Mouse (Mus musculus) embryonic fibroblast, embryonic 13.5 days (primary cell): ENCODE results near the gene Ptprd. TPM values are rescaled to one million over a fixed set of nuclear protein-coding genes. Genes with fewer than 3 reads are reported as not detected.

Experiments used
- H3K27ac ChIP-seq: 2 replicates; pipeline ENCODE4 v1.5.1; 2012; ENCODE audit warnings: low read length, control low read depth, inconsistent platforms; ENCODE audit not compliant: insufficient read depth
- H3K4me1 ChIP-seq: 2 replicates; pipeline ENCODE4 v1.6.1; 2011; ENCODE audit warnings: low read length; ENCODE audit not compliant: control insufficient read depth, insufficient read depth
- H3K4me3 ChIP-seq: 2 replicates; pipeline ENCODE4 v1.5.1; 2011; ENCODE audit warnings: mild to moderate bottlenecking, control low read depth, low read length; ENCODE audit not compliant: insufficient read depth
- CTCF ChIP-seq: IDR thresholded peaks from 2 replicates; pipeline ENCODE4 v1.5.1; 2011; ENCODE audit warnings: mild to moderate bottlenecking, control low read depth, low read length, moderate library complexity, borderline replicate concordance; ENCODE audit not compliant: insufficient read depth
- POLR2A ChIP-seq: IDR thresholded peaks from 2 replicates; pipeline ENCODE4 v1.6.1; 2011; ENCODE audit warnings: low read depth, mild to moderate bottlenecking, control low read depth, low read length, moderate library complexity
- polyA plus RNA-seq: library from polyadenylated mRNA; stranded (reverse); fragments of >200 nt; gene quantifications from 2 replicates; pipeline ENCODE4 v1.2.4, GENCODE M21; 2011; ENCODE audit warnings: low read depth; ENCODE audit not compliant: missing spikeins, insufficient read length

Gene Ptprd
- polyA plus RNA-seq, 1 experiment: 39.3 TPM

DNA sequence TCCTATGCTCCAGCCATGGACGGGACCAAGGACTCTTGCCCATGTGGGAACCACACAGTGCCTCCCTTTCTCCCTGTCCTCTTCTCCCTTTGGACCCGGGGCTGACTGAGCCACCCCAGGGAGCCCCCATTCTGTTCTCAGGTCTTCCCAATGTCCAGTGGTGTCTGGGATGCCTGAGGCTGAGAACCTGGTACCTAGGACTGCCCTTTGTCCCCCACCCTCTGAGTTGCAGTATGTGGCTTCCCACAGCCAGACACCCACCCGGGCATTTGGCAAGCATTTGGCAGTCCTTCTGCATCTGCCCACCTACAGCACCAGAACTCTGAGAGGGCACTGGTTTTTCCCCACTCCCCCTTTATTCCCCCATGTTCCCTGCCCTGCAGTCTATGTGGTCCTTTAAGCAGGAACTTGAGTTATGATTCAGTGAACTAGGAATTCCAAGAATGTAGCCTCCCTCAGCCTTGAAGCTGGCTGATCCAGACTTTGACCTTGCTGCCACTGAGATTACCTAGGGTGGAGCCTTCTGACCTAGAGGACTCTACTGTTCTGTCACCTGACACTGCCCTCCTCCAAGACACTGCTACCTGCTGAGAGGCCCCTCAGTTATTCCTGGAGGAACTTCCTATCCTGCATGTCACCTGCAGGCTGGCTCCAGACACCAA is 901.5 kb downstream of the Ptprd start:
- H3K4me1 ChIP-seq: peaks cover 5% of the 10 kb centered on the region; the same call in 1 of the 2 replicates
- H3K4me3 ChIP-seq: no peak overlapping the region
- TF ChIP-seq CTCF: no peak
- TF ChIP-seq POLR2A: no peak
- H3K27ac ChIP-seq: no peak overlapping the region

DNA sequence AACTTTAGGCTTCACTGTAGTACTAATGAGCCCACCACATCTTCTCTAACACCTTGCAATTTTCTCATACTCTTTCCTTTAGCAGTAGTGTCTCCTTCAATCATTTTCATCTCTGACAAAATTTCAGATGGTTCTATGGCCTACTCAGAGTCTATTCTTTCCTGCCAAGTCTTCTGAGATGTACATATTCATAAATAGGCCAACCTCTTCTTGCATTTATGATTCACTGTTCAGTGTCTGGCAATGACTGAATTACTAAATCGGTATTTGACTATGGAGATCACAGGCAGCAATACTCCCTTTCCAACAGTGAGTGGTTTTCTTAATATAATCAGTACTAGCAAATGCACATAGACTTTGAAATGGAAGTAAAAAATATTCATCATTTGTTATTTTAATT is 928.3 kb downstream of the Ptprd start:
- Histone ChIP-seq H3K4me1 (no peaks in the 10 kb centered on the region), H3K27ac (no peak overlapping the region), H3K4me3 (no peak overlapping the region)
- no peak for TF ChIP-seq POLR2A
- no peak for TF ChIP-seq CTCF

DNA sequence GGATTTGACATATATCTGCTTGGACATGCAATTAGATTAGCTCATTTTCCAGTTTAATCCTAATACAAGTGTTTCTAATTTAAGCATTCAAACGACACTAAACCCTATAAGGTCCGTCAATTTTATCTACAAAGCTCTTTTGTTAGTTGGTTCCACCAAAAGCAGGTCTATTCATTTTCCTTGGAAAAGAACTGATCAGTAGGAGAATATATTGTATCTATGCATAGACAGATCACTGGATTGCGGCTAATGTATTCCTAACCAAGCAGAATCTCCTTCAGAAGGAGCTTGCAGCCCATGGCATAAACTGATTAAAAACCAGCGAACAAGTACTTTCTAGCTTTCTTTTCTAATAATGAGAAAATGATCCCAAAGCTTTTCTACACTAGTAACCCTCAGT is 933.8 kb downstream of the Ptprd start:
- no peak overlapping the region for H3K27ac ChIP-seq
- no peaks in the 10 kb centered on the region for H3K4me1 ChIP-seq
- TF ChIP-seq POLR2A (no peak), CTCF (no peak)
- H3K4me3 ChIP-seq: no peak overlapping the region

DNA sequence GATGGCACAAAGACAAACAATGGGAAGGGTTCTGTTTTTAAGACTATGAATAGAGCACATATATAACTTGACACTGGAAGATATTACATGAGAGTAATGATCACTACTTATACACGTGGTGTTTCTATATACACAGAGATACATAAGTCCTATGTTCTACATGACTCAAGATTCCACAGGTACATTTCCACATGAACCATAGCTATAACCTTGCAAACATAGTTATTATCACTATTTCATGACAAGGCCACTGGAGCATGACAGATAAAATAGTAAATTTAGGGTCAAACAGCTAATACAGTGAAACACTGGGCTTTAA is 951.8 kb downstream of the Ptprd start:
- no peak overlapping the region for H3K4me3 ChIP-seq
- no peak overlapping the region for H3K27ac ChIP-seq
- TF ChIP-seq CTCF (no peak), POLR2A (no peak)
- peaks cover 5% of the 10 kb centered on the region for H3K4me1 ChIP-seq

DNA sequence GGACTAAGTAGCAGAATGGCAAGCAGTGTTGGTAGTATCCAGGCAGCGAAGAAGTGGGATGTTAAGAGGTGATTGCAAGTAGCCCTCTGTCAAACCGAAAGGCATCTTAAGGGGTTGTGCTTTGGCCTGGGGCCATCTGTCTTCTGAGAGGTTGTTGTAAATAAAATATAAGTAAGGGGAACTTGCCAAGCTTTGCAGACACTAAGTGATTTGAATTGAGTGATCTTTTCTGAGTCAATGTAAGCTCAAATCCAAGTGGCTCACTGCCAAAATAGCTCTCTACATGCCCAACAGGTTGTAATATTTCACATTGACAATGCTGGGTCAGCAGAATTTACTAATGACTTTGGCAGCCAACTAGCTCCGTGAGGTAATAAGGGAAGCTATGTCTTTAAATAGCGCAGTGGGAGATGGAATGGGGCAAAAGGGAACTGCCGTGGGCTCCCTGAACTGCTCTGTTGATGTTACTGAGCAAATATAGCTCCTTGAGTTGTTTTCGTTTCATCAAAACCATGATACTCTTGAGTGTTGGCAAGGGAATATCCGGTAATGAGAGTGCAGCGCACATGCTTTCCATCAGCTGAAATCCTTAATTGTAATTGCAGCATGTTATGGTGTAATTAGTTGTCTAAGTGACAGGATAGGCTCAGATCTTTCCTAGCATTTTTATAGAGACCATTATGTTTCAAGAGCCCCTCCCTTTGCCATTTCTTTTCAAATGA is 952.4 kb downstream of the Ptprd start:
- H3K4me1 ChIP-seq: peaks cover 5% of the 10 kb centered on the region
- H3K4me3 ChIP-seq: no peak overlapping the region
- no peak for TF ChIP-seq CTCF
- TF ChIP-seq POLR2A: no peak
- no peak overlapping the region for H3K27ac ChIP-seq

DNA sequence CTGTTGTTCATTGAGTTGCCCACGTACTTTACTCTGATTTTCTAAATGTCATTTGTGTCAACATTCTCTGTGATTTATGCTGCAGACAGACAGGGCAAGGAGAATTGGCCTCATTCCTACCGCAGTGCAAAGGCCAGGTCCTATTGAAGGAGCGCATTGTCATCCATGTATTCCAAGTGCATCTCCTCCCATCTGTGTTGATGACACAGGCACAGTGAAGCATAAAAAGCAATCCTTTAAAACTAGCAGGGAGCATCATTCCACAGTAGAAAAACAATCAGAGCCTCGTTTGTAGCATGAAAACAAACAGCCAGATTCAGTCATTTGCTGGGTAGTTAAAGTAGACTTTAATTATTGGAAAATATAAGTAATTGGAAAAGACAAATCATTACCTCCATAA is 960.6 kb downstream of the Ptprd start:
- TF ChIP-seq POLR2A (no peak), CTCF (no peak)
- no peak overlapping the region for H3K27ac ChIP-seq
- H3K4me3 ChIP-seq: no peak overlapping the region
- H3K4me1 ChIP-seq: no peaks in the 10 kb centered on the region

DNA sequence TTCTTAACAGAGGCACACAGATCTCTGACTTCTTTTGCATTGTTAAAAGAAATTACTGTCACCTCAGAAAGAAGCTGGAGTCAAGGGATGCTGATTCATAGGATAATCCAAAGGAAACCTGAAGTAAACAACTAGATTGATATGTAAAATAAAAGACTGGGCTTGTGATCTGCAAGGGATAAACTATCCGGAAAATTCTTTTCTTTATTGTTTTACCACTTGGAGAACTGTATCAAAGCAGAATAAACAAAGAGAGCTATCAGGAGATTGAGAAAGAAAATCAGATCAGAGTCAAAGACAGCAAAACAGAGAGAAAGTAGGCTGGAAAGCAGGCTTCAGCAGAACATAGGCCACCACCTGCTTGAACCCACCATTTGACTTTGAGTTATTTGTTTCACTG is 962.0 kb downstream of the Ptprd start:
- no peak overlapping the region for H3K4me3 ChIP-seq
- no peak overlapping the region for H3K27ac ChIP-seq
- H3K4me1 ChIP-seq: no peaks in the 10 kb centered on the region
- TF ChIP-seq POLR2A: no peak
- no peak for TF ChIP-seq CTCF

DNA sequence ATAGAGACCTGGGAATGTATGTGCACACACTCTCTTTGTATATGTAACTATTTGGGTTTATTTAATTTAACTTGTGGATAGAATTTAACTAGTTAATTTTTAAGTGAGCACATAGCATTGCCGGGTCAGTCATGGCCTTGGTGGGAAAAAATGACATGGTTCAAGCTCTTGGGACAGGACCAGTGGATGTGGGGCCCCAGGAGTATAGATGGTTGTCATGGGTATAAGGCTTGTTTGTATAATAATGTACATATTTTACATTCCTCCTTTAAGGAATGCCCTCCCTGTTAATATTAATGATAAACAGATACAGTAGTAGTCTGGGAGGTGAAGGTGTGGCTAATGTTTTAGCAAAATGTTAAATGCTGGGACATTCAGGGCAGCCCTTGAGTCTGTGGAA is 962.8 kb downstream of the Ptprd start:
- TF ChIP-seq CTCF (no peak), POLR2A (no peak)
- H3K27ac ChIP-seq: no peak overlapping the region
- H3K4me3 ChIP-seq: no peak overlapping the region
- no peaks in the 10 kb centered on the region for H3K4me1 ChIP-seq

DNA sequence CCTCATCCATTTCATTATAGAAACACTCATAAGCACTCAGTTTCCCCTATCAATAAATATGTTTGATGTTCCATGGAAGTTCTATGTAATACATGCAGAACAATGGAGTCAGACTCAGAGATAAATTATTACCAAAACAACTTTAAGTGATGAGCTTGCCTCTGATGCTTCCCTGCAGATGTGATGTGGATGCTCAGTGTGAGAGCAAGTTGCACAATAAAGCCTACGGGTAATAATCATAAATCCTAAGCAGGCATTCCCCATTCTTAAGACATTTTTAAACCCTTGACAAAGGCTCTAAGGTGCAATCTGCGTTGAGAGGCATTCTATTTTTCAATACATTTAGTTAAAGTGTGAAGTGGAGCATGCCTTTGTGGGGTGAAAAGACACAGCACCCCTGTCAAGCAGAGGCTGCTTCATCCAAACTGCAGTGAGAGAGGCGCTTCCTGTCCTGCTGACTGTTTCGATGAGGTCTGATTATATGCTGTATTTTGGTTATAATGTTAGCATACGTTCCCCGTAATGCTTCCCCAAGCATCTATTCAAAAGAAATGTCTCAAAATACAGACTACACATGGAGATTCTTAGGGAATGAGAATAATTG is 969.8 kb downstream of the Ptprd start:
- Histone ChIP-seq H3K4me1 (no peaks in the 10 kb centered on the region), H3K27ac (no peak overlapping the region), H3K4me3 (no peak overlapping the region)
- TF ChIP-seq CTCF: no peak
- TF ChIP-seq POLR2A: no peak

DNA sequence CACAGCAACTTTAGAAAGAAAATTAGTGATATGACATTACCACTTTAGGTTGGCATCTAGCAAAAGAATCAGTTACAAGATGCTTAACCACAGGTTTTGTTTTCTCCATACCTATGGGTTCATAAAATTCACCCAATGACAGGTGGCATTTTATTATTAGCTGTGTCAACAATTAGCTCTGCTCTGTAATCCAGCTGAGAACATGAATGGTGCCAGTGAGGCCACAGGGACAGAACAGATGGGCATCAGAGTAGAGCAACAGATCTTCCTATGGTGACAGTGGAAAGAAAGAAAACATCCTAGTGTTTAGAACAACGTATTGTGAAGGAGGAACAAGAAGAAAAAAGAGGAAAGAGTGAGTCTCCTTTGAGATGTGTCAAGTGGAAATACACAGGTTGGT is 973.6 kb downstream of the Ptprd start:
- H3K4me1 ChIP-seq: no peaks in the 10 kb centered on the region
- H3K4me3 ChIP-seq: no peak overlapping the region
- no peak for TF ChIP-seq CTCF
- no peak for TF ChIP-seq POLR2A
- no peak overlapping the region for H3K27ac ChIP-seq

DNA sequence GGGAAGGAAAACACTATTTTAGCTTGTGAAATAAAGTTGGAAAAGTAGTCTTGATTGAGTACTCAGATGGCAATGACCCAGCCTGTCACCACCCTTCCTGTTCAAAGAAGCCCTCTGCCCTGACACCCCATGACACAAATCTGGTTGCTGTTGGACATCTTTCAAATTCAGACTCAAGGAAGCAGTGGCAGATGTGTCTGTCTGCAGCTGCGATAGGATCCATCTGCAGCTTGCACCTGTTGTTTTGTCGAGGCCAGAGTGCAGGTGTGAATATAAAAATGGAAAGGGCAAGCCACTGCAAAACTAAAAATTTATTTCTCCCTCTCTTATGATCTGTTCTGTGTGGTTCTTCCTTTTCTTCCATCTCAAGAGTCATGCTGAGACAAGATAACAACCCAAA is 978.5 kb downstream of the Ptprd start:
- Histone ChIP-seq H3K27ac (no peak overlapping the region), H3K4me1 (no peaks in the 10 kb centered on the region)
- TF ChIP-seq POLR2A (no peak), CTCF (no peak)

More for the DNA sequence above, 978.5 kb downstream of the Ptprd start:
- H3K4me3 ChIP-seq: no peak overlapping the region
